Mouse (Mus musculus): Measurements from ENCODE around the gene Lcp1. TPM values are rescaled to one million over a fixed set of nuclear protein-coding genes. Genes with fewer than 3 reads are reported as not detected.

Gene Lcp1
- polyA plus RNA-seq, 1 experiment from 2014 or later: 24.8 TPM

- Histone ChIP-seq H3K4me3 (no peak overlapping the region), H3K9me3 (no peaks in the 10 kb centered on the region), H3K27ac (no peak overlapping the region), H3K4me1 (no peaks in the 10 kb centered on the region), H3K27me3 (ENCODE audit: poor library complexity, severe bottlenecking) (no peaks in the 10 kb centered on the region), H3K36me3 (replicated peaks) (no peaks in the 10 kb centered on the region)
- WGBS: 93% methylated on average over 2 of the region's 2 CpGs
- DNase-seq (ENCODE audit: extremely low spot score, low spot score): no peak
These were observed 28.5 kb downstream of the Lcp1 start for GRCm38 (mm10) chr14:75159375-75159774.

- no peak overlapping the region for H3K27ac ChIP-seq
- no peaks in the 10 kb centered on the region for H3K9me3 ChIP-seq
- H3K27me3 ChIP-seq (ENCODE audit: poor library complexity, severe bottlenecking): no peaks in the 10 kb centered on the region
- H3K4me1 ChIP-seq: no peaks in the 10 kb centered on the region
- DNase-seq (ENCODE audit: extremely low spot score, low spot score): no peak
- H3K4me3 ChIP-seq: no peak overlapping the region
- 92% methylated on average over 8 of the region's 8 CpGs for WGBS
- H3K36me3 ChIP-seq (replicated peaks): no peaks in the 10 kb centered on the region
These were observed 33.0 kb downstream of the Lcp1 start for GRCm38 (mm10) chr14:75163866-75164265.

GRCm38 (mm10) chr14:75164345-75164744, 33.4 kb downstream of the Lcp1 start:
- no peak overlapping the region for H3K4me3 ChIP-seq
- H3K27me3 ChIP-seq (ENCODE audit: poor library complexity, severe bottlenecking): no peaks in the 10 kb centered on the region
- H3K36me3 ChIP-seq (replicated peaks): no peaks in the 10 kb centered on the region
- no peaks in the 10 kb centered on the region for H3K9me3 ChIP-seq
- no peaks in the 10 kb centered on the region for H3K4me1 ChIP-seq
- H3K27ac ChIP-seq: no peak overlapping the region
- no peak for DNase-seq (ENCODE audit: extremely low spot score, low spot score)
- 96% methylated on average over 9 of the region's 9 CpGs for WGBS

- no peaks in the 10 kb centered on the region for H3K36me3 ChIP-seq (replicated peaks)
- DNase-seq (ENCODE audit: extremely low spot score, low spot score): no peak
- no peaks in the 10 kb centered on the region for H3K27me3 ChIP-seq (ENCODE audit: poor library complexity, severe bottlenecking)
- no peak overlapping the region for H3K4me3 ChIP-seq
- 94% methylated on average over 2 of the region's 2 CpGs for WGBS
- no peak overlapping the region for H3K27ac ChIP-seq
- no peaks in the 10 kb centered on the region for H3K9me3 ChIP-seq
- H3K4me1 ChIP-seq: no peaks in the 10 kb centered on the region
These were observed 34.8 kb downstream of the Lcp1 start for GRCm38 (mm10) chr14:75165574-75166131.

- H3K27me3 ChIP-seq (ENCODE audit: poor library complexity, severe bottlenecking): no peaks in the 10 kb centered on the region
- H3K4me1 ChIP-seq: 0 out of 2 replicates have a peak, but pooled peaks cover 3% of the 10 kb centered on the region
- no peak for DNase-seq (ENCODE audit: extremely low spot score, low spot score)
- no peaks in the 10 kb centered on the region for H3K9me3 ChIP-seq
- WGBS: 92% methylated on average over 3 of the region's 3 CpGs
- H3K27ac ChIP-seq: no peak overlapping the region
- H3K4me3 ChIP-seq: no peak overlapping the region
- H3K36me3 ChIP-seq (replicated peaks): no peaks in the 10 kb centered on the region
These were observed 37.6 kb downstream of the Lcp1 start for GRCm38 (mm10) chr14:75168501-75168900.

DNA sequence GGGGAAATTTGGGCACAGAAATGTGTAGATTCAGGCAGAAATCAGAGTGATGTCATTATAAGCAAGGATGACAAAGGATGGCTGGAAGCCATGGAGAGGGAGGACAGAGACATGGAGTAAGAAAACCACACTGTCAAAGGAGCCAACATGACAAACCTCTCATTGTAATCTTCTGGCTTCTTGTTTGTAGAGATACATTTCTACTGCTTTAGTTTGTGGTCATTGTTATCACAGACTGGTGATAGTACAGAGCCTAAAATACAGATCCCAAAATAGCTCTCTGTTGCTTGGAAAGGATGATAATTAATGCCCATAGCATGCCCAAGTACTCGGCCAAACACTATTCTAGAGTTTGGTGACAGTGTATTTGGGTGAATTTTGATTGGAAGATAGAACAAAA, 39.6 kb downstream of the Lcp1 start:
- Histone ChIP-seq H3K4me1 (0 out of 2 replicates have a peak, but pooled peaks cover 3% of the 10 kb centered on the region), H3K36me3 (replicated peaks) (no peaks in the 10 kb centered on the region)
- 87% methylated on average over 1 of the region's 1 CpGs for WGBS

DNA sequence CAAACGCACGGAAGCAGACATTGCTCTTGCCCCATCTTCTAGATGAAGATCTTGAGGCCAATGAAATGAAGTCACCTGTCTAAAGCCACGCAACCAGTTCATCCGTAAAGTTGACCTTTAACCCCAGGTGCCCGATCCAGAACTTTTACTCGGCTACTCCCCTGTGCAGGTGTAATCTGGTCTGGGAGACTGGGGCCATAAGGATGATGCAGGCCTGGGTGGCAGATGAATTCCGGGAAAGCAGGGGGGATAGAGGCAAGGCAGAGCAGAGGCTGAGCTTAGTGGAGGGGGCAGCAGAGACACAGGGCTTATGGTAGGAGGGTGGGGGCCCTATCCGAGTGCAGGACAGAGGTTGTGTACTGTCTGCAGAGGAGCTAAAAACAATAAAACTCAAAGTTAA, 43.4 kb downstream of the Lcp1 start:
- Histone ChIP-seq H3K27me3 (ENCODE audit: poor library complexity, severe bottlenecking) (no peaks in the 10 kb centered on the region), H3K4me1 (peaks cover 10% of the 10 kb centered on the region), H3K27ac (no peak overlapping the region), H3K4me3 (no peak overlapping the region), H3K36me3 (replicated peaks) (no peaks in the 10 kb centered on the region), H3K9me3 (no peaks in the 10 kb centered on the region)
- DNase-seq (ENCODE audit: extremely low spot score, low spot score): no peak
- WGBS: 88% methylated on average over 8 of the region's 8 CpGs

More for the DNA sequence above, 39.6 kb downstream of the Lcp1 start:
- Histone ChIP-seq H3K27me3 (ENCODE audit: poor library complexity, severe bottlenecking) (no peaks in the 10 kb centered on the region), H3K4me3 (no peak overlapping the region), H3K9me3 (no peaks in the 10 kb centered on the region), H3K27ac (no peak overlapping the region)
- no peak for DNase-seq (ENCODE audit: extremely low spot score, low spot score)

DNA sequence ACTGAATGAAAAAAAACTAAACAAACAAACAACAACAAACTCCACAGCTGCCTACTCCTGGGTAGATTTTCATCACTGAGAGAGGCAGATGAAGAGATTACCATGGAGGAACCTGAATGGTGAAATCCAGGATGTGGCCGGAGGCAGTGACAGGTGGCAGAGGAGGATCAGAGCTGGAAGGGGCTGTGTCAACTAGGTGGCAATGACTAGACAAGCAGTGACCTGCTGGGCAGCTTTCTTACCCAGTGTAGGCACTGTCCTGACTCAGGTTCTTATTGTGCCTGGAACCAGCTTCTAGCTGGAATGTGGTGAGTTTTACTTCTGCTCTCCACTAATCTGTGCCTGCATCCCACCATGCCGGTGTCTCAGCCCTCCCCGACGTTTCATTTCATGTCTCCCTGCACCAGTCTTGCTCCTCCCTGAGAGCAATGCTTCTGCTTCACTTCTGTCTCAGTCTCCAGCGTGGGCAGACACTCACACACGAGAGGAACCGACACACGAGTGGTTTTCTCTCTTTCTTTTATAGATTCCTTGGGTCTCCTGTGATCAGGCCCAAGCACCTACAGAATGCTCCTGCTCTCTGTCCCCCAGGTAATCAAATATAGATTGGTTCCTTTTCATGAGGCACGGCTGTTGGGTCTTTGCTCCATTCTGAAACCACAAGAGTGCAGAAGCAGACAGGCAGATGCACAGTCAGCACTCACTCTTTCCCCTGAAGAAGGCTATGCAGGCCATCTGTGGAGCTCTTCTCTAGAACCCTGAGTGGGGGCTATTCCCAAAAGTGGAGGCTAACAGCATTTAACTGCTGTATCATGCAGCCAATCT, 44.0 kb downstream of the Lcp1 start:
- WGBS: 86% methylated on average over 9 of the region's 9 CpGs
- H3K27me3 ChIP-seq (ENCODE audit: poor library complexity, severe bottlenecking): no peaks in the 10 kb centered on the region
- H3K4me3 ChIP-seq: no peak overlapping the region
- H3K4me1 ChIP-seq: peaks cover 10% of the 10 kb centered on the region
- no peaks in the 10 kb centered on the region for H3K36me3 ChIP-seq (replicated peaks)
- no peak for DNase-seq (ENCODE audit: extremely low spot score, low spot score)
- H3K27ac ChIP-seq: no peak overlapping the region
- H3K9me3 ChIP-seq: no peaks in the 10 kb centered on the region

GRCm38 (mm10) chr14:75175781-75176180, 44.9 kb downstream of the Lcp1 start:
- DNase-seq (ENCODE audit: extremely low spot score, low spot score): no peak
- H3K27ac ChIP-seq: no peak overlapping the region
- peaks cover 10% of the 10 kb centered on the region for H3K4me1 ChIP-seq
- 88% methylated on average over 7 of the region's 7 CpGs for WGBS
- H3K36me3 ChIP-seq (replicated peaks): no peaks in the 10 kb centered on the region
- no peaks in the 10 kb centered on the region for H3K9me3 ChIP-seq
- H3K4me3 ChIP-seq: no peak overlapping the region
- H3K27me3 ChIP-seq (ENCODE audit: poor library complexity, severe bottlenecking): no peaks in the 10 kb centered on the region

DNA sequence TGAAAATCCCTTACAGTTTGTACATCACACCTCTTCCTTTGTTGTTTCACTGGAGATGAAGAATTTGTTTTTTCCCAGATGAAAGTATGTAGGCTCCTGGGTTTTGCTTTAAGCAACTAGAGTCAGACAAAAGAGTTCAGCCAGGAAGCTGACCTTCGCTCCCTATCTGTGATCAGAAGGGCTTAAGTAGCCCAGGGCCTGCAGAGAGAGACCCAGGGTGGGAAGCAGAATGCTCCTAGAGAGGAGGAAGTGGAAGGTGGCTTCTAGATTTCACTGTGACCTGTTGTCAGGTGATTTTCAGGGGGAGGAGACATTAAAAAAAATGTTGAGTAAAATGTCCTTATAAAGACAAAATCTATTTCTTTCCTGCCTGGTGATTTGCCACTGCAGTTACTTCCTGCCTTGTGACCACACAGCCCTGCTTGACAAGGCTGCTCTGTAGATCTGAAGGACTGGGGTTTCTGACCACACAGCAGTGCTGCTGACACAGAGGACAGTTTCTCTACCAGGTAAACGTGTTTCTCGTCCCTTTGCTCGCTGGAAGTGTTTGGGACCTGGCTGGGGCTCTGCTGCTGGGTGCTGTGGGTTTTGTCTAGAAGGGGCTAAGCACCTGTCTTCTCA, 45.6 kb downstream of the Lcp1 start:
- Histone ChIP-seq H3K27me3 (ENCODE audit: poor library complexity, severe bottlenecking) (no peaks in the 10 kb centered on the region), H3K4me3 (no peak overlapping the region), H3K36me3 (replicated peaks) (no peaks in the 10 kb centered on the region), H3K4me1 (peaks cover 10% of the 10 kb centered on the region), H3K27ac (no peak overlapping the region), H3K9me3 (no peaks in the 10 kb centered on the region)
- 71% methylated on average over 4 of the region's 4 CpGs for WGBS
- DNase-seq (ENCODE audit: extremely low spot score, low spot score): no peak

- Histone ChIP-seq H3K9me3 (no peaks in the 10 kb centered on the region), H3K36me3 (replicated peaks) (no peaks in the 10 kb centered on the region), H3K27me3 (ENCODE audit: poor library complexity, severe bottlenecking) (no peaks in the 10 kb centered on the region), H3K27ac (no peak overlapping the region), H3K4me1 (peaks cover 10% of the 10 kb centered on the region), H3K4me3 (no peak overlapping the region)
- 82% methylated on average over 3 of the region's 3 CpGs for WGBS
- no peak for DNase-seq (ENCODE audit: extremely low spot score, low spot score)
These were observed 46.5 kb downstream of the Lcp1 start for GRCm38 (mm10) chr14:75177400-75177799.

GRCm38 (mm10) chr14:75178384-75178793, 47.5 kb downstream of the Lcp1 start:
- Histone ChIP-seq H3K4me1 (peaks cover 7% of the 10 kb centered on the region), H3K27ac (no peak overlapping the region), H3K27me3 (ENCODE audit: poor library complexity, severe bottlenecking) (no peaks in the 10 kb centered on the region), H3K4me3 (no peak overlapping the region), H3K36me3 (replicated peaks) (no peaks in the 10 kb centered on the region), H3K9me3 (no peaks in the 10 kb centered on the region)
- WGBS: 83% methylated on average over 14 of the region's 14 CpGs
- DNase-seq (ENCODE audit: extremely low spot score, low spot score): no peak

GRCm38 (mm10) chr14:75178801-75179211, 47.9 kb downstream of the Lcp1 start:
- Histone ChIP-seq H3K4me3 (no peak overlapping the region), H3K27me3 (ENCODE audit: poor library complexity, severe bottlenecking) (no peaks in the 10 kb centered on the region), H3K9me3 (no peaks in the 10 kb centered on the region), H3K4me1 (peaks cover 7% of the 10 kb centered on the region), H3K27ac (no peak overlapping the region), H3K36me3 (replicated peaks) (no peaks in the 10 kb centered on the region)
- no peak for DNase-seq (ENCODE audit: extremely low spot score, low spot score)
- WGBS: 85% methylated on average over 10 of the region's 10 CpGs

Measured in forebrain, embryonic 10.5 days (tissue).